Mouse (Mus musculus) neural tube, embryonic 11.5 days (tissue): ENCODE results near the gene Etl4. TPM values are rescaled to one million over a fixed set of nuclear protein-coding genes. Genes with fewer than 3 reads are reported as not detected.
"Not testable (repeated sequence)": the region's sequence is repeated elsewhere in the genome, so short reads cannot be mapped to it uniquely, and the experiment has no call there.

ENCODE experiments used
- ATAC-seq: fragments of 200-750 bp; cut with Nextera tagmentation; 2 replicates; pipeline ENCODE4 v1.8.0; 2017; ENCODE audit warnings: moderate number of reproducible peaks, mild to moderate bottlenecking, moderate TSS enrichment, moderate library complexity; ENCODE audit not compliant: insufficient read depth, low FRiP score, low TSS enrichment
- DNase-seq: peaks from one replicate; pipeline ENCODE4 v3.0.0-alpha.2; 2015; ENCODE audit warnings: low spot score
- H3K27ac ChIP-seq: fragments of 300-500 bp; sonication (generic); 2 replicates; pipeline ENCODE4 v1.5.1; 2014; ENCODE audit warnings: low read depth, mild to moderate bottlenecking, low read length
- H3K27me3 ChIP-seq: fragments of 300-500 bp; sonication (generic); 2 replicates; pipeline ENCODE4 v1.6.1; 2014; ENCODE audit warnings: mild to moderate bottlenecking, low read length, mixed read lengths; ENCODE audit not compliant: control insufficient read depth, insufficient read depth
- H3K36me3 ChIP-seq: fragments of 300-500 bp; sonication (generic); 2 replicates; pipeline ENCODE4 v1.6.1; 2014; ENCODE audit warnings: mild to moderate bottlenecking, low read length, moderate library complexity, mixed read lengths; ENCODE audit not compliant: control insufficient read depth, insufficient read depth
- H3K4me1 ChIP-seq: fragments of 300-500 bp; sonication (generic); 2 replicates; pipeline ENCODE4 v1.6.1; 2014; ENCODE audit warnings: low read length, mixed read lengths; ENCODE audit not compliant: control insufficient read depth, insufficient read depth
- H3K4me2 ChIP-seq: fragments of 300-500 bp; sonication (generic); 2 replicates; pipeline ENCODE4 v1.6.1; 2014; ENCODE audit warnings: low read depth, mild to moderate bottlenecking, moderate library complexity
- H3K4me3 ChIP-seq: fragments of 300-500 bp; sonication (generic); 2 replicates; pipeline ENCODE4 v1.5.1; 2014; ENCODE audit warnings: low read depth, low read length
- H3K9ac ChIP-seq: fragments of 300-500 bp; sonication (generic); 2 replicates; pipeline ENCODE4 v1.6.1; 2014; ENCODE audit warnings: mild to moderate bottlenecking, low read length
- H3K9me3 ChIP-seq: fragments of 300-500 bp; sonication (generic); 2 replicates; pipeline ENCODE4 v1.6.1; 2016; ENCODE audit warnings: low read length; ENCODE audit not compliant: control insufficient read depth
- WGBS: fragments of 180-500 bp; shearing (Covaris S2); extraction: QIAGEN DNeasy Blood & Tissue Kit; methylation state at CpG from one replicate; pipeline ENCODE4 v1.1.7; 2014; 5-methylcytosine and 5-hydroxymethylcytosine counted together
- polyA plus RNA-seq: library from polyadenylated mRNA; unstranded; fragments of >200 nt; fragmentation: Nextera tagmentation; extraction: Ambion mirVana; gene quantifications from 2 replicates; pipeline ENCODE4 v1.2.1, GENCODE M21; 2014

Gene Etl4
- polyA plus RNA-seq, 1 experiment from 2014 or later: 19.9 TPM

DNA sequence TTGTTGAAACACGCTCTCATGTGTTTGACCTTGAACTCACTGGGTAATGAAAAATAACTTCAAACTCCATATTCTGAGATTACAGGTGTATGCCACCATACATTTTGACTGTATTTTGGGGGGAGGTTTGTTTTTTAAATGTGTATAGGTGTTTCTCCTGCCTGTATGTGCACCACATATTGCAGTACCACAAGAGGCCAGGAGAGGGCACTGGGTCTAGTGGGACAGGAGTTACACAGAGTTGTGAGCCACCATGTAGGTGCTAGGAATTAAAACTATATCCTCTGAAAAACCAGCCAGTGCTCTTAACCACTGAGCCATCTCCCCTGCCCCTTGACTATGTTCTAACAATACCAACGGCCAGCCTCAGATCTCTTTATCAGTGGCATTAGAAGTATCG lies 766.8 kb downstream of the Etl4 start:
- 99% methylated on average over 3 of the region's 3 CpGs for WGBS
- ATAC-seq (no peak), DNase-seq (no peak)
- H3K4me1 ChIP-seq: no peaks in the 10 kb centered on the region
- H3K4me2 ChIP-seq: no peak overlapping the region
- no peaks in the 10 kb centered on the region for H3K9me3 ChIP-seq
- H3K36me3 ChIP-seq: no peaks in the 10 kb centered on the region
- no peak overlapping the region for H3K27ac ChIP-seq
- no peak overlapping the region for H3K9ac ChIP-seq
- H3K4me3 ChIP-seq: no peak overlapping the region
- H3K27me3 ChIP-seq: no peaks in the 10 kb centered on the region

GRCm38 (mm10) chr2:20678793-20679192 lies 769.2 kb downstream of the Etl4 start:
- no peaks in the 10 kb centered on the region for H3K27me3 ChIP-seq
- H3K4me3 ChIP-seq: no peak overlapping the region
- ATAC-seq (no peak), DNase-seq (no peak)
- H3K36me3 ChIP-seq: no peaks in the 10 kb centered on the region
- H3K4me2 ChIP-seq: no peak overlapping the region
- 66% methylated on average over 7 of the region's 7 CpGs for WGBS
- H3K9me3 ChIP-seq: no peaks in the 10 kb centered on the region
- H3K27ac ChIP-seq: no peak overlapping the region
- H3K4me1 ChIP-seq: no peaks in the 10 kb centered on the region
- no peak overlapping the region for H3K9ac ChIP-seq

GRCm38 (mm10) chr2:20682203-20682602 lies 772.6 kb downstream of the Etl4 start:
- not testable (repeated sequence) for ATAC-seq, DNase-seq, H3K9ac ChIP-seq, H3K4me1 ChIP-seq, H3K9me3 ChIP-seq, H3K27ac ChIP-seq, H3K27me3 ChIP-seq, H3K4me3 ChIP-seq, H3K4me2 ChIP-seq, H3K36me3 ChIP-seq
- 90% methylated on average over 6 of the region's 6 CpGs for WGBS

DNA sequence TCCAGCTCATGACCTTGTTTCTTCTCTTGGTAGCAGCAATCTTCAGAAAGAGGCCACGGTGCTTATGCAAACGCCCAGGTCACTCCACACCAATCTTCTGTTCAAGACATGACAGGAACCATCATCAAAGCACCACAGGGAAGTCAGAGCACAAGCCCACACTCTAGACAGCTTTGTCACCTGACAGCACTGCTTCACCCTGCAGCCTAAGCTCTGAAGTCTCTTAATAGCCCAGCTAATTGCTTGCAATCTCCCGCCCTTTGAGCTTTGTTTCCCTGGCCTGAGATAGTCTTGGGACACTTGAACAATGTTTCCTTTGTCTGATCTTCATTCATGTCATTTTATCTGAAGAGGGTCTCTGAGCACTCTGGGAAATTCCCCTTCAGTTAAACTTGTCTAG lies 779.8 kb downstream of the Etl4 start:
- H3K4me3 ChIP-seq: no peak overlapping the region
- DNase-seq (no peak), ATAC-seq (no peak)
- no peak overlapping the region for H3K9ac ChIP-seq
- no peak overlapping the region for H3K4me2 ChIP-seq
- 20% methylated on average over 3 of the region's 3 CpGs for WGBS
- H3K4me1 ChIP-seq: no peaks in the 10 kb centered on the region
- H3K27ac ChIP-seq: no peak overlapping the region
- no peaks in the 10 kb centered on the region for H3K9me3 ChIP-seq
- no peaks in the 10 kb centered on the region for H3K36me3 ChIP-seq
- no peaks in the 10 kb centered on the region for H3K27me3 ChIP-seq

DNA sequence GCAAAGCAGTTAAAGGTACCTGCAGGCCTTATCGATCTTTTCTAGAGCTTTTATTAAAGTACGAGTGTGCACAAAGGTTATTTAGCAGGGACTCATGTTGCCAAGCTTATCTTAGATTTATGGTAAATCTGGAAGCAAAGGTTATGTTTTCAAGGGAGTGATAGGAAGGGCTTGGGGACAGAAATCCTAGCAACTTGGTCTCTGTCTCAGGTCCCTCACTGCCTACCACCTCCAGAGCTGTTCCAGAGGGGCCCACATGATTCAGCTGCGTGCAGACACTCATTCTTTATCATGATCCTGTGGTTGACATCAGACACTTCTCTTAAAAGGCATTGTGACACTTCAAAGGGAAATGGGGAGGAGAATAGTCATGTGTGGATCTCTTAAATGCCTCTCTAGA lies 783.3 kb downstream of the Etl4 start:
- H3K9ac ChIP-seq: no peak overlapping the region
- H3K9me3 ChIP-seq: no peaks in the 10 kb centered on the region
- DNase-seq (no peak), ATAC-seq (no peak)
- no peak overlapping the region for H3K27ac ChIP-seq
- no peak overlapping the region for H3K4me2 ChIP-seq
- H3K36me3 ChIP-seq: no peaks in the 10 kb centered on the region
- WGBS: 89% methylated on average over 3 of the region's 3 CpGs
- H3K4me1 ChIP-seq: no peaks in the 10 kb centered on the region
- no peaks in the 10 kb centered on the region for H3K27me3 ChIP-seq
- H3K4me3 ChIP-seq: no peak overlapping the region

DNA sequence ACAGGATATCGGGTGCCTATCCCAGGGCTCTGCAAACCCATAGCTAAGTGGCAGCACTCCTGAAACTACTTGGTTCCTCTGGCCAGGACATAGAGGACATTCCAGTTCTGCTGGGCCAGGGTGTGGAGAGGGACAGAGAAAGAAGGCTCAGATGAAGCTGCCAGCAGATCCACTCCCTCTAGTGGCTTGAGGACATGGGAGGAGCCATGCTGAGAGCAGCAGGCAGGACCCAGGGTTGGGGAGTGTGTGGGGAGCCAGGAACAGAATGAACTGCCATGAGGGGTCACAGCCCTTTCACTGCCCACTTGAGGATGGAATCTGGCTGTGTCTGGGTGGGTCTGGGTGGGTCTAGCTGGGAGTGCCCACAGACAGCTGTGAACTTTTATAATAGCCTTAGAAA lies 784.2 kb downstream of the Etl4 start:
- H3K27ac ChIP-seq: no peak overlapping the region
- H3K9ac ChIP-seq: no peak overlapping the region
- no peaks in the 10 kb centered on the region for H3K27me3 ChIP-seq
- 84% methylated on average over 1 of the region's 1 CpGs for WGBS
- H3K36me3 ChIP-seq: no peaks in the 10 kb centered on the region
- H3K4me1 ChIP-seq: no peaks in the 10 kb centered on the region
- H3K9me3 ChIP-seq: no peaks in the 10 kb centered on the region
- ATAC-seq: no peak
- no peak overlapping the region for H3K4me2 ChIP-seq
- H3K4me3 ChIP-seq: no peak overlapping the region
- DNase-seq: no peak

DNA sequence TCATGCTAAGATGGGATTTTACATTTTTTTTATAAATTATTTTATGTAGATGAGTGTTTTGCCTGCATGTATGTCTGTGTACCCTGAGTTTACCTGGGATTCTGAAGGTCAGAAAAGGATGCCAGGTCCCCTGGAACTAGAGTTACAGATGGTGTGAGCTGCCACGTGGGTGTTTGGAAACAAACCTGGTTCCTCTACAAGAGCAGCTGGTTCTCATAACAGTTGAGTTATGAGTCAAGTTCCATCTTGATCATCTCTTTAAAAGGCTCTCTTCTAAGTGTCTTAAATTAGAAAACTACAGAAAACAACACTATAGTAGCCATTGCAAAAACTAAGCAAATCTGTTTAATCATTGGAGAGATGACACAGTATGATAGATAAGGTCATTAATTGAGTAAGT lies 788.1 kb downstream of the Etl4 start:
- no peaks in the 10 kb centered on the region for H3K27me3 ChIP-seq
- no peak for ATAC-seq
- WGBS: 89% methylated on average over 1 of the region's 1 CpGs

DNA sequence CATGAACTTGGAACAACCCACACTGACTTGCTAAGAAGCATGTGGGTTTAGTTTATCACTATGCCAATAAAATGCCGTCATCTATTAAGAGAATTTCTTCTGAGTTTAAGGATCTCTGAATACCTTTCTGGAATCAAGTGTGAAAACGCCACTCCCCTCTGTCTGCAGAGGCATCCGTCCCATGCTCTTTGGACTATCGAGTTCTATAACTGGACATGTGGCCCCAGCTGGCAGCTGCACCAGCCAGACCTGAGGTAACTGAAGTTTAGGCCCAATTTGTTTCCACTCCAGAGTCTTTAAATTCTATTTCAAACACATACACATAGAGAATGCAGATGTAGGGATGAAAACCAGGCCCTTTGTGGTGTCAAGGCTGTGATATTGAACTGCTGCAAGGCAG lies 795.5 kb downstream of the Etl4 start:
- Histone ChIP-seq H3K27ac (no peak overlapping the region), H3K9me3 (no peaks in the 10 kb centered on the region), H3K4me2 (no peak overlapping the region), H3K4me3 (no peak overlapping the region), H3K27me3 (no peaks in the 10 kb centered on the region), H3K36me3 (no peaks in the 10 kb centered on the region), H3K4me1 (no peaks in the 10 kb centered on the region), H3K9ac (no peak overlapping the region)
- WGBS: 91% methylated on average over 4 of the region's 4 CpGs
- DNase-seq (no peak), ATAC-seq (no peak)

More for the DNA sequence above, 788.1 kb downstream of the Etl4 start:
- no peak overlapping the region for H3K9ac ChIP-seq
- H3K36me3 ChIP-seq: no peaks in the 10 kb centered on the region
- H3K4me2 ChIP-seq: no peak overlapping the region
- H3K4me3 ChIP-seq: no peak overlapping the region
- no peaks in the 10 kb centered on the region for H3K9me3 ChIP-seq
- no peak for DNase-seq
- H3K27ac ChIP-seq: no peak overlapping the region
- no peaks in the 10 kb centered on the region for H3K4me1 ChIP-seq

DNA sequence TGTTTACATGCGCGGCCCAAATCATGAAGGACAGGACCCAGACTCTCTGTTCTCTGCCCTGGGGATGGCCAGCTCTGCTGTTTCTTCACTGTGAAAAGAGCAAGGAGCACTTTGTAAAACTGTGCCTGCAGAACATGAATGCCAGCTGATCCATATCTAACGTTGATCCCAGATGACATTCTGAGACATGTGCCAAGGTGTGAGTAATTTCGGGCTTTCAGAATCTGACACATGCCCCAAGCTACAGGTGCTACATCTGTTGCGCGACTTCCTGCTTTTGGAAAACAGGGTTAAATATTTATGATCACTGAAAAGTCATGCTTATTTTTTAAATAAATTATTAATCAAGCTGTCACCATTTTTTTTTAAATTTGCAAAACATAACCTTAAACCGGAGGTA lies 801.0 kb downstream of the Etl4 start:
- Histone ChIP-seq H3K27ac (no peak overlapping the region), H3K9me3 (no peaks in the 10 kb centered on the region), H3K36me3 (no peaks in the 10 kb centered on the region), H3K4me1 (no peaks in the 10 kb centered on the region), H3K9ac (no peak overlapping the region), H3K4me3 (no peak overlapping the region), H3K27me3 (no peaks in the 10 kb centered on the region), H3K4me2 (no peak overlapping the region)
- ATAC-seq: no peak
- 90% methylated on average over 7 of the region's 7 CpGs for WGBS
- DNase-seq: no peak
